Mouse (Mus musculus): Measurements from ENCODE around the gene Rc3h1. TPM values are rescaled to one million over a fixed set of nuclear protein-coding genes. Genes with fewer than 3 reads are reported as not detected.

The Rc3h1 gene
- polyA plus RNA-seq, 1 experiment: 12.3 TPM

DNA sequence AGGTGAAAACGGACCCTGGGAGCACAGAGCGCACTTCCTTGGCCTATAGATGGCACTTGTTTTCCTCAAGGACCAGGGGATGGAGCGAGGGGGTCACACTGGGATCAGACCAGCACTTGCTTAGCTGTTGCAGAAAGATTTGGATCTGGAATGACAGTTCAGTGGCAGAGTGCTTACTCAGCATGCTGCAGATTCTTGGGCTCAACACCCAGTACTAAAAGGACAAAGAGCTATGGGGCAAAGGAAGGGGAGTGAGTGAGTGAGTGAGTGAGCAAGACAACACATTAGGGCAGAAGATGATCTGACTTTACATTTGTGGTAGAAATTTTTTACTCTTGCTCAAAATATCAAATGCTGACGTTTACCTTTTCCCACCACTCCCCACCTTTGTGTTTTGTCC, 98.7 kb downstream of the Rc3h1 start:
- H3K4me3 ChIP-seq (ENCODE audit: low read depth, low read length): no peak overlapping the region
- peaks cover 5% of the 10 kb centered on the region; the same call in 1 of the 2 replicates for H3K36me3 ChIP-seq (ENCODE audit: control insufficient read depth, insufficient read depth, low read length)
- H3K27ac ChIP-seq (ENCODE audit: insufficient read depth, low read depth, low read length): no peak overlapping the region
- TF ChIP-seq POLR2A (IDR thresholded peaks at IDR 0.05; ENCODE audit: low read depth, low read length) (no peak), CTCF (IDR thresholded peaks at IDR 0.05; ENCODE audit: extremely low read depth, insufficient read length, insufficient replicate concordance, low read depth, low read length) (no peak)
- H3K27me3 ChIP-seq (ENCODE audit: control insufficient read depth, insufficient read depth, low read length): no peaks in the 10 kb centered on the region
- H3K4me1 ChIP-seq (ENCODE audit: control insufficient read depth, insufficient read depth, insufficient read length, low read length): no peaks in the 10 kb centered on the region
- WGBS: 84% methylated on average over 4 of the region's 4 CpGs

- 67% methylated on average over 3 of the region's 3 CpGs for WGBS
- no peak for TF ChIP-seq POLR2A (IDR thresholded peaks at IDR 0.05; ENCODE audit: low read depth, low read length)
- no peaks in the 10 kb centered on the region for H3K4me1 ChIP-seq (ENCODE audit: control insufficient read depth, insufficient read depth, insufficient read length, low read length)
- H3K4me3 ChIP-seq (ENCODE audit: low read depth, low read length): no peak overlapping the region
- H3K36me3 ChIP-seq (ENCODE audit: control insufficient read depth, insufficient read depth, low read length): peaks cover 5% of the 10 kb centered on the region; the same call in 1 of the 2 replicates
- no peaks in the 10 kb centered on the region for H3K27me3 ChIP-seq (ENCODE audit: control insufficient read depth, insufficient read depth, low read length)
- H3K27ac ChIP-seq (ENCODE audit: insufficient read depth, low read depth, low read length): no peak overlapping the region
Observed at GRCm38 (mm10) chr1:161005526-161005925, 99.3 kb downstream of the Rc3h1 start.

GRCm38 (mm10) chr1:161006471-161006870, 100.3 kb downstream of the Rc3h1 start:
- Histone ChIP-seq H3K4me3 (ENCODE audit: low read depth, low read length) (no peak overlapping the region), H3K36me3 (ENCODE audit: control insufficient read depth, insufficient read depth, low read length) (peaks cover 6% of the 10 kb centered on the region; the same call in 1 of the 2 replicates), H3K27me3 (ENCODE audit: control insufficient read depth, insufficient read depth, low read length) (no peaks in the 10 kb centered on the region), H3K27ac (ENCODE audit: insufficient read depth, low read depth, low read length) (no peak overlapping the region), H3K4me1 (ENCODE audit: control insufficient read depth, insufficient read depth, insufficient read length, low read length) (no peaks in the 10 kb centered on the region)
- 92% methylated on average over 5 of the region's 5 CpGs for WGBS
- TF ChIP-seq POLR2A (IDR thresholded peaks at IDR 0.05; ENCODE audit: low read depth, low read length): no peak
- no peak for TF ChIP-seq CTCF (IDR thresholded peaks at IDR 0.05; ENCODE audit: extremely low read depth, insufficient read length, insufficient replicate concordance, low read depth, low read length)

DNA sequence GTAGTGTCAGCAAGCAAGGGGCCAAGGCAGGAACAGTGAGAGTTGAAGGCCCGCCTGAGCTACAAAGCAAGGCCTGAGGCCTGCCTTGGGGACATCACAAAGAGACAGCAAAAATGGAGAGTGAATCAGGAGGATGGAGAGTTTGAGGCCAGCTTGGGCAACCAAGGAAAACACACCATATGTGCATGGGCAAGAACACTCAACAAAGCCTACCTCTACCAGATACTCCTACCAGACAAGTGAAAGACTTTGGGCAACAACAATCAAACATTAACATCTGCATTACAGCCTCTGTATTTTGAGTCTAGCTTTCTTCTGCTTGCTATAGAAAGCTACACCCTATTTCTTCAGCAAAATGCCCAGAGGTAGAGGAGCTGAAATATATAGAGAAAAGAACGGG, 101.8 kb downstream of the Rc3h1 start:
- H3K27ac ChIP-seq (ENCODE audit: insufficient read depth, low read depth, low read length): no peak overlapping the region
- WGBS: 97% methylated on average over 2 of the region's 2 CpGs
- TF ChIP-seq POLR2A (IDR thresholded peaks at IDR 0.05; ENCODE audit: low read depth, low read length) (no peak), CTCF (IDR thresholded peaks at IDR 0.05; ENCODE audit: extremely low read depth, insufficient read length, insufficient replicate concordance, low read depth, low read length) (no peak)

GRCm38 (mm10) chr1:161010436-161010835, 104.2 kb downstream of the Rc3h1 start:
- no peaks in the 10 kb centered on the region for H3K4me1 ChIP-seq (ENCODE audit: control insufficient read depth, insufficient read depth, insufficient read length, low read length)
- H3K36me3 ChIP-seq (ENCODE audit: control insufficient read depth, insufficient read depth, low read length): 0 out of 2 replicates have a peak, but pooled peaks cover 7% of the 10 kb centered on the region
- no peak overlapping the region for H3K4me3 ChIP-seq (ENCODE audit: low read depth, low read length)
- H3K27me3 ChIP-seq (ENCODE audit: control insufficient read depth, insufficient read depth, low read length): no peaks in the 10 kb centered on the region
- 87% methylated on average over 4 of the region's 4 CpGs for WGBS
- H3K27ac ChIP-seq (ENCODE audit: insufficient read depth, low read depth, low read length): no peak overlapping the region
- TF ChIP-seq CTCF (IDR thresholded peaks at IDR 0.05; ENCODE audit: extremely low read depth, insufficient read length, insufficient replicate concordance, low read depth, low read length) (no peak), POLR2A (IDR thresholded peaks at IDR 0.05; ENCODE audit: low read depth, low read length) (no peak)

More for the DNA sequence above, 101.8 kb downstream of the Rc3h1 start:
- H3K4me1 ChIP-seq (ENCODE audit: control insufficient read depth, insufficient read depth, insufficient read length, low read length): no peaks in the 10 kb centered on the region
- no peaks in the 10 kb centered on the region for H3K27me3 ChIP-seq (ENCODE audit: control insufficient read depth, insufficient read depth, low read length)
- 0 out of 2 replicates have a peak, but pooled peaks cover 7% of the 10 kb centered on the region for H3K36me3 ChIP-seq (ENCODE audit: control insufficient read depth, insufficient read depth, low read length)
- H3K4me3 ChIP-seq (ENCODE audit: low read depth, low read length): no peak overlapping the region

DNA sequence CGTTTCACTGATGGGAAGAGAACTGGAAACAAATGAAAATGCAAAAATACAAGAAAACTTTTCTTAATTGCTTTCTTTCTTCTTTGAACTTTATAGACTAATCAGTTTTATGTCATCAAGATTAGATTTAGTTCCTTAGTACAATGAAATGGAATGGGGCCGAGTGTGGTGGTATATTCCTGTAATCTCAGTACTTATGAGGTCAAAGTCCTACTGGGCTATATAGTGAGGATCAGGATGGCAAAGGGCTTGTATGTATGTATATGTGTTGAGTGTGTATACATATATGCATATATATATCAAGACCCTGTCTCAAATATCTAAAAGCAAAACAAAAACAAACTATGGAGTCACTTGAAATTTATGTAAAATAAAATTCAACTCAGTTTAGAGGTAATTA, 110.2 kb downstream of the Rc3h1 start:
- WGBS: 40% methylated on average over 2 of the region's 2 CpGs
- no peaks in the 10 kb centered on the region for H3K27me3 ChIP-seq (ENCODE audit: control insufficient read depth, insufficient read depth, low read length)
- no peak overlapping the region for H3K27ac ChIP-seq (ENCODE audit: insufficient read depth, low read depth, low read length)
- H3K36me3 ChIP-seq (ENCODE audit: control insufficient read depth, insufficient read depth, low read length): peaks cover 6% of the 10 kb centered on the region; the same call in 1 of the 2 replicates
- TF ChIP-seq POLR2A (IDR thresholded peaks at IDR 0.05; ENCODE audit: low read depth, low read length): no peak
- TF ChIP-seq CTCF (IDR thresholded peaks at IDR 0.05; ENCODE audit: extremely low read depth, insufficient read length, insufficient replicate concordance, low read depth, low read length): no peak
- no peak overlapping the region for H3K4me3 ChIP-seq (ENCODE audit: low read depth, low read length)
- H3K4me1 ChIP-seq (ENCODE audit: control insufficient read depth, insufficient read depth, insufficient read length, low read length): no peaks in the 10 kb centered on the region

DNA sequence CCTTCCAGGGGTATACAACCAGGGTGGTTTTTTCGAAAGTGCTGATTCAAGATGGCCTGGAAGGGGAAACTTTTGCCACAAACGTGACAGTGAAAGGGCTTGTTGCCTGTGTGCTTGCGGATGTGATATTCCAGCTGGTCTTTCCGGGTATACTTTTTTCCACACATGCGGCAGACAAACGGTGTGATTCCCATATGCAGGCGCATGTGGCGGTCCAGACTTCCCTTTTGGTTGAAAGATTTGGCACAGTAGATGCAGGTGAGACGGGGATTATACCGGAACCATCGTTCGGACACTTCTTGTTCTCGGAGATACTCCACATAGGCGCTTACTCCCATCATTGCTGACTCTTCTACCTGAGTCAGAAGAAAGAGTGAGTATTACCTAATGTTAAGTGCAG, 113.8 kb downstream of the Rc3h1 start:
- H3K36me3 ChIP-seq (ENCODE audit: control insufficient read depth, insufficient read depth, low read length): peaks cover 3% of the 10 kb centered on the region; the same call in 1 of the 2 replicates
- TF ChIP-seq POLR2A (IDR thresholded peaks at IDR 0.05; ENCODE audit: low read depth, low read length) (no peak), CTCF (IDR thresholded peaks at IDR 0.05; ENCODE audit: extremely low read depth, insufficient read length, insufficient replicate concordance, low read depth, low read length) (no peak)
- no peaks in the 10 kb centered on the region for H3K4me1 ChIP-seq (ENCODE audit: control insufficient read depth, insufficient read depth, insufficient read length, low read length)
- WGBS: 97% methylated on average over 14 of the region's 14 CpGs
- no peaks in the 10 kb centered on the region for H3K27me3 ChIP-seq (ENCODE audit: control insufficient read depth, insufficient read depth, low read length)
- H3K4me3 ChIP-seq (ENCODE audit: low read depth, low read length): no peak overlapping the region
- no peak overlapping the region for H3K27ac ChIP-seq (ENCODE audit: insufficient read depth, low read depth, low read length)

Other genes starting within 250 kb of the Rc3h1 start
- 3.5 and 4.9 TPM in 2 replicates for gene Rabgap1l, start 113.2 kb upstream of the Rc3h1 start, polyA plus RNA-seq (2012; rRNA removed)
- 1.3 and 1.4 TPM in 2 replicates for gene Serpinc1, start 72.2 kb downstream of the Rc3h1 start, polyA plus RNA-seq (2012; rRNA removed)
- gene Zbtb37, start 128.4 kb downstream of the Rc3h1 start, polyA plus RNA-seq (2012; rRNA removed): 0.13 and 0.32 TPM in 2 replicates
- gene Dars2, start 164.2 kb downstream of the Rc3h1 start, polyA plus RNA-seq (2012; rRNA removed): 4.8 and 8.9 TPM in 2 replicates
- 0.41 and 1.2 TPM in 2 replicates for gene Cenpl, start 164.3 kb downstream of the Rc3h1 start, polyA plus RNA-seq (2012; rRNA removed)
- 1.9 and 2.7 TPM in 2 replicates for gene Klhl20, start 225.1 kb downstream of the Rc3h1 start, polyA plus RNA-seq (2012; rRNA removed)
- not detected in 2 replicates for gene Ankrd45, start 236.3 kb downstream of the Rc3h1 start, polyA plus RNA-seq (2012; rRNA removed)